Mouse (Mus musculus) megakaryocyte-erythroid progenitor cell, adult 5-6 weeks (primary cell): ENCODE results near the gene Slc5a10. TPM values are rescaled to one million over a fixed set of nuclear protein-coding genes. Genes with fewer than 3 reads are reported as not detected.
"Not testable (repeated sequence)": the region's sequence is repeated elsewhere in the genome, so short reads cannot be mapped to it uniquely, and the experiment has no call there.

ENCODE experiments used
- ATAC-seq: replicated peaks from 2 replicates; pipeline ENCODE4 v1.8.0; 2016; ENCODE audit warnings: mild to moderate bottlenecking, inconsistent platforms; ENCODE audit not compliant: severe bottlenecking, poor library complexity, low FRiP score, low TSS enrichment
- total RNA-seq, 2 experiments: library from RNA; stranded (forward) in 1 of 2; stranded (reverse) in 1 of 2; fragments of 200-1000, 215-1000 nt in 1 of 2; fragments of >200 nt in 1 of 2; fragmentation: Nextera tagmentation in 1 of 2; gene quantifications; 2 replicates each; pipeline ENCODE4 v1.2.3; 2014 to 2017

Slc5a10 gene
- total RNA-seq, 2 experiments from 2014 or later: not detected

- ATAC-seq: no peak
Measured at GRCm38 (mm10) chr11:61638764-61639536, 81.7 kb downstream of the Slc5a10 start.

GRCm38 (mm10) chr11:61637856-61638255 lies 82.8 kb downstream of the Slc5a10 start:
- no peak for ATAC-seq

GRCm38 (mm10) chr11:61637413-61637812 lies 83.2 kb downstream of the Slc5a10 start:
- ATAC-seq: no peak

GRCm38 (mm10) chr11:61636309-61636708 lies 84.3 kb downstream of the Slc5a10 start:
- not testable (repeated sequence) for ATAC-seq

GRCm38 (mm10) chr11:61629621-61630020 lies 91.0 kb downstream of the Slc5a10 start:
- no peak for ATAC-seq

- ATAC-seq: no peak
Measured at GRCm38 (mm10) chr11:61626509-61626908, 94.1 kb downstream of the Slc5a10 start.

- ATAC-seq: no peak
Measured at GRCm38 (mm10) chr11:61625136-61625535, 95.5 kb downstream of the Slc5a10 start.

Other genes starting within 250 kb of the Slc5a10 start
- not detected in 2 replicates for gene Mfap4, start 235.4 kb downstream of the Slc5a10 start, total RNA-seq (2014; fragmentation: Nextera tagmentation)
- gene Mfap4, start 235.4 kb downstream of the Slc5a10 start, total RNA-seq (2017): not detected in 2 replicates
- gene Mapk7, start 226.4 kb downstream of the Slc5a10 start, total RNA-seq (2014; fragmentation: Nextera tagmentation): 6.8 and 15.5 TPM in 2 replicates
- 5.1 and 9.5 TPM in 2 replicates for gene Mapk7, start 226.4 kb downstream of the Slc5a10 start, total RNA-seq (2017)
- gene B9d1, start 215.7 kb downstream of the Slc5a10 start, total RNA-seq (2014; fragmentation: Nextera tagmentation): 4.3 and 8.6 TPM in 2 replicates
- gene B9d1, start 215.7 kb downstream of the Slc5a10 start, total RNA-seq (2017): 3.4 and 10.4 TPM in 2 replicates
- 2.2 TPM in 1 of 2 replicates, not detected in the other for gene Epn2, start 141.1 kb downstream of the Slc5a10 start, total RNA-seq (2014; fragmentation: Nextera tagmentation)
- 0.38 and 4.1 TPM in 2 replicates for gene Epn2, start 141.1 kb downstream of the Slc5a10 start, total RNA-seq (2017)
- 2.2 and 2.4 TPM in 2 replicates for gene Grap, start 67.6 kb downstream of the Slc5a10 start, total RNA-seq (2014; fragmentation: Nextera tagmentation)
- 1.3 TPM in 1 of 2 replicates, not detected in the other for gene Grap, start 67.6 kb downstream of the Slc5a10 start, total RNA-seq (2017)
- not detected in 2 replicates for gene Fam83g, start 36.7 kb downstream of the Slc5a10 start, total RNA-seq (2014; fragmentation: Nextera tagmentation)
- gene Fam83g, start 36.7 kb downstream of the Slc5a10 start, total RNA-seq (2017): not detected in 2 replicates
- 17.9 and 27.7 TPM in 2 replicates for gene Prpsap2, start 41.3 kb upstream of the Slc5a10 start, total RNA-seq (2014; fragmentation: Nextera tagmentation)
- gene Prpsap2, start 41.3 kb upstream of the Slc5a10 start, total RNA-seq (2017): 29.4 and 31.8 TPM in 2 replicates
- 15.1 and 25.9 TPM in 2 replicates for gene Ulk2, start 134.2 kb upstream of the Slc5a10 start, total RNA-seq (2014; fragmentation: Nextera tagmentation)
- gene Ulk2, start 134.2 kb upstream of the Slc5a10 start, total RNA-seq (2017): 21.7 and 21.9 TPM in 2 replicates
- 20.6 and 23.5 TPM in 2 replicates for gene Akap10, start 209.4 kb upstream of the Slc5a10 start, total RNA-seq (2014; fragmentation: Nextera tagmentation)
- gene Akap10, start 209.4 kb upstream of the Slc5a10 start, total RNA-seq (2017): 21.6 and 27.2 TPM in 2 replicates
- 35.8 and 41.4 TPM in 2 replicates for gene Specc1, start 235.9 kb upstream of the Slc5a10 start, total RNA-seq (2014; fragmentation: Nextera tagmentation)
- 43.9 and 65.4 TPM in 2 replicates for gene Specc1, start 235.9 kb upstream of the Slc5a10 start, total RNA-seq (2017)